Mouse (Mus musculus) hindbrain, embryonic 16.5 days (tissue): ENCODE results near the gene Mgll. TPM values are rescaled to one million over a fixed set of nuclear protein-coding genes. Genes with fewer than 3 reads are reported as not detected.
A peak's percentile ranks its signal among the peaks of the same experiment; 100 is the strongest.

ENCODE experiments used
- ATAC-seq: fragments of 200-750 bp; cut with Nextera tagmentation; 2 replicates; pipeline ENCODE4 v1.8.0; 2017; ENCODE audit warnings: moderate TSS enrichment, moderate library complexity
- H3K27ac ChIP-seq: fragments of 300-500 bp; sonication (generic); 2 replicates; pipeline ENCODE4 v1.5.1; 2014; ENCODE audit warnings: low read depth, mild to moderate bottlenecking, control low read depth, low read length, moderate library complexity
- H3K27me3 ChIP-seq: fragments of 300-500 bp; sonication (generic); replicated peaks from 2 replicates; pipeline ENCODE4 v1.6.1; 2014; ENCODE audit warnings: low read length; ENCODE audit not compliant: control insufficient read depth, insufficient read depth
- H3K36me3 ChIP-seq: fragments of 300-500 bp; sonication (generic); 2 replicates; pipeline ENCODE4 v1.6.1; 2014; ENCODE audit warnings: mild to moderate bottlenecking, low read length, moderate library complexity, mixed read lengths; ENCODE audit not compliant: control insufficient read depth, insufficient read depth
- H3K4me1 ChIP-seq: fragments of 300-500 bp; sonication (generic); 2 replicates; pipeline ENCODE4 v1.6.1; 2014; ENCODE audit warnings: low read depth, low read length; ENCODE audit not compliant: control insufficient read depth, insufficient read depth
- H3K4me2 ChIP-seq: fragments of 300-500 bp; sonication (generic); 2 replicates; pipeline ENCODE4 v1.6.1; 2014; ENCODE audit warnings: mild to moderate bottlenecking, low read length, control low read depth, moderate library complexity
- H3K4me3 ChIP-seq: fragments of 300-500 bp; sonication (generic); 2 replicates; pipeline ENCODE4 v1.5.1; 2014; ENCODE audit warnings: mild to moderate bottlenecking, low read length, control low read depth, moderate library complexity
- H3K9ac ChIP-seq: fragments of 300-500 bp; sonication (generic); 2 replicates; pipeline ENCODE4 v1.6.1; 2014; ENCODE audit warnings: low read depth, mild to moderate bottlenecking, control low read depth, low read length, moderate library complexity
- H3K9me3 ChIP-seq: fragments of 300-500 bp; sonication (generic); 2 replicates; pipeline ENCODE4 v1.6.1; 2014; ENCODE audit warnings: mild to moderate bottlenecking, low read length, moderate library complexity; ENCODE audit not compliant: control insufficient read depth
- WGBS: fragments of 180-500 bp; shearing (Covaris S2); extraction: QIAGEN DNeasy Blood & Tissue Kit; methylation state at CpG from one replicate; pipeline ENCODE4 v1.1.7; 2014; 5-methylcytosine and 5-hydroxymethylcytosine counted together
- polyA plus RNA-seq: library from polyadenylated mRNA; unstranded; fragments of >200 nt; fragmentation: Nextera tagmentation; extraction: Ambion mirVana; gene quantifications from 2 replicates; pipeline ENCODE4 v1.2.1, GENCODE M21; 2015

The Mgll gene
- polyA plus RNA-seq, 1 experiment from 2014 or later, result 96.8 TPM

DNA sequence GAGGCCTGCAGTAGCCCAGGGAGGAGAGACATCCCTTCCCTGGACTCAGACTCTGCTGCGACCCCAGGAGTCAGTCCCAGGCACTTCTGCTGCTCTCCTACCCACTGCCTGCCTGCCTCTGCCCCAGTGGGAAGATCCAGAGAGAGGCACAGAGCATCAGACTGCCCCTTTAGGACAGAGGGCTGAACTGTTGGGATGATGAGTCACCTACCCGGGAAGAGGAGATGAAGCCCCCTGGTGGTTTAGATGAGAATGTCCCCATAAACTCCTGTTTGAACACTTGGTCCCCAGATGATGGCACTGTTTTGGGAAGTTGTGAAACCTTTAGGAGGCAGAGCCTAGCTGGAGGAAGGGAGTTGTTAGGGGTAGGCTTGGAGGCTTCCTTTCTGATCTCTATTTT lies 136.7 kb downstream of the Mgll start:
- Histone ChIP-seq H3K4me1 (peaks cover 3% of the 10 kb centered on the region; the same call in 1 of the 2 replicates), H3K36me3 (peaks cover 65% of the 10 kb centered on the region), H3K4me2 (no peak overlapping the region), H3K27me3 (no peaks in the 10 kb centered on the region), H3K9ac (no peak overlapping the region), H3K4me3 (no peak overlapping the region), H3K9me3 (no peaks in the 10 kb centered on the region), H3K27ac (no peak overlapping the region)
- WGBS, result 11% methylated on average over 2 of the region's 2 CpGs
- no peak for ATAC-seq

DNA sequence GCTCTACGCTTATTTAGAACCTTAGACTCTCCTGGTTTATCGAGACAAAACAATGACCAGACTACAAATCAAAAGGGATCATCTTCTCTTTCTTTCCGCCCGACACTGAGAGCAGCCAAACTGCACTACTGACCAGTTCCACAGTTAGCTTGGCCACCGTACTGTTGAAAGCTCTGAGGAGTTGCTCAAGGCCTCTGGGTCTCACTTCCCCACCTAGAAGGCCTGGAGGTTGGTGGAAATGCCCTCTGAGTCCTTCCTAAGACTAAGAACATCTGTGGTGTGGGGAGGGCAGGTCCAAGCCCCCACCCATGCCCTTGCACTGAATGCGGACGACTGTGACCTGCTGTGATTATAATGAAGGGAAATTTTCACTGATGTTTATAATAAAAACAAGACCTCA lies 141.5 kb downstream of the Mgll start:
- ATAC-seq, result no peak
- no peak overlapping the region for H3K27ac ChIP-seq
- peaks cover 10% of the 10 kb centered on the region for H3K4me1 ChIP-seq
- H3K4me2 ChIP-seq, result no peak overlapping the region
- H3K4me3 ChIP-seq, result no peak overlapping the region
- WGBS, result 80% methylated on average over 7 of the region's 7 CpGs
- no peak overlapping the region for H3K9ac ChIP-seq
- no peaks in the 10 kb centered on the region for H3K9me3 ChIP-seq
- H3K36me3 ChIP-seq, result peaks cover 36% of the 10 kb centered on the region
- no peaks in the 10 kb centered on the region for H3K27me3 ChIP-seq

DNA sequence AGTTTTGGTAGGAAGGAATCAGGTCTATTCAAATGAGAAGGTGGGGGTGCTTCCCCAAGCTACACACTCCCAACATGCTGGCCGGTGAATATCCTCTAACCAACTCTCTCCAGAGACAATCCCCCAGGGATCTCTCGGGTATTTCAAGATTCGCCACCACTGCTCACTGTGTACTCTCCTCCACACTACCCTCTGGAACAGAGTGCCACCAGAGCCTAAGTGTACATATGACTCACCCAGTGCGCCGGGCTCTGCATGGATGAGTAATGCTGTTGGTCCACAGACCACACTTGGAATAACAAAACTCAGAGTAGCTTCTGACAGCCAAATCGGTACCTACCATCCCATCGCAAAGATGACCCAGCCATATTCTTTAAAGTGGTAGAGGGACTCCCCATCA lies 145.2 kb downstream of the Mgll start:
- no peaks in the 10 kb centered on the region for H3K27me3 ChIP-seq
- no peak overlapping the region for H3K27ac ChIP-seq
- 89% methylated on average over 7 of the region's 7 CpGs for WGBS
- H3K9ac ChIP-seq, result no peak overlapping the region
- H3K36me3 ChIP-seq, result peaks cover 9% of the 10 kb centered on the region
- peaks cover 33% of the 10 kb centered on the region for H3K4me1 ChIP-seq
- no peaks in the 10 kb centered on the region for H3K9me3 ChIP-seq
- H3K4me3 ChIP-seq, result no peak overlapping the region
- no peak for ATAC-seq
- H3K4me2 ChIP-seq, result no peak overlapping the region

DNA sequence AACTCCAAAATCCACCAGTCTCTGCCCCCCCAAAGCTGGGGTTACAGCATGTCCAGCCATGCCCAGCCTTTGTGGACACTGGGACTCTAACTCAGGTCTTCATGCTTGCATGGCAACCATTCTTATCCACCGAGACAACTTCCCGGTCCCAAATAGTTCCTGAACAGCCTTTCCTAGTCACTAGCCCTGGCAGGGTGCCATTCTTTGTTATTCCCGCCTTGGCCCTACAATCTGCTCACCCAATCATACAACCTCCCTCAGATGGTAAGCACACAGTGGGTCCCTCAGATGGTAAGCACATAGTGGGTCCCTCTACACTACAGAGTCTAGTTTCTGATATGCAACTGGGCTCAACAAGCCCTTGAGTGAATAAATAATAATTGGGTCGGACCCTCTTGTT lies 146.4 kb downstream of the Mgll start:
- no peaks in the 10 kb centered on the region for H3K36me3 ChIP-seq
- 27% methylated on average over 4 of the region's 4 CpGs for WGBS
- no peak overlapping the region for H3K4me3 ChIP-seq
- H3K27ac ChIP-seq, result peak overlapping the region; percentile 97; the same call in 1 of the 2 replicates
- peaks cover 36% of the 10 kb centered on the region for H3K4me1 ChIP-seq
- H3K4me2 ChIP-seq, result peak overlapping the region; percentile 90; the same call in 1 of the 2 replicates
- no peaks in the 10 kb centered on the region for H3K27me3 ChIP-seq
- no peak overlapping the region for H3K9ac ChIP-seq
- no peaks in the 10 kb centered on the region for H3K9me3 ChIP-seq
- ATAC-seq, result no peak

DNA sequence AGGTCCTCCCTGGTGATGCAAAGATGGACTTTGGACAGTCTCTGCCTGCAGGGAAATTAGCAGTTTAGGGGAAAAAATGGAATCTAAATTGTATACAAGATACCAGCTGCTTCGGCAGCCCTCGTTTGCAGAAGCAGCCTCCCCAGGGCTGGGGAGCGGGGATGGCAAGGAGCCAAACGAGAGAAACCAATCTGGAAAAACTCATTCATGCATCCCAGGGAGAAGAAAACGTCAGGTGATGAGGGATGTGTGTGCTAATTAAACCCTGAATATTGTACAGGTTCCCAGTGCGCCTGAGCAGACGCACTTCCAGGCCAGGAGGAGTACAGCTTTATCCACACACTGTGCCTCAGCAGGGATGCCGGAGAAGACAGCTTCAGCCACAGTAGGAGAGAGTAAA lies 147.3 kb downstream of the Mgll start:
- Histone ChIP-seq H3K27me3 (no peaks in the 10 kb centered on the region), H3K9ac (peak overlapping the region; percentile 31), H3K4me1 (peaks cover 36% of the 10 kb centered on the region), H3K4me3 (peak overlapping the region; percentile 6), H3K27ac (peak overlapping the region; percentile 97), H3K4me2 (peak overlapping the region; percentile 90), H3K36me3 (no peaks in the 10 kb centered on the region), H3K9me3 (no peaks in the 10 kb centered on the region)
- 20% methylated on average over 8 of the region's 8 CpGs for WGBS
- peak; percentile 25; the same call in 1 of the 2 replicates for ATAC-seq

DNA sequence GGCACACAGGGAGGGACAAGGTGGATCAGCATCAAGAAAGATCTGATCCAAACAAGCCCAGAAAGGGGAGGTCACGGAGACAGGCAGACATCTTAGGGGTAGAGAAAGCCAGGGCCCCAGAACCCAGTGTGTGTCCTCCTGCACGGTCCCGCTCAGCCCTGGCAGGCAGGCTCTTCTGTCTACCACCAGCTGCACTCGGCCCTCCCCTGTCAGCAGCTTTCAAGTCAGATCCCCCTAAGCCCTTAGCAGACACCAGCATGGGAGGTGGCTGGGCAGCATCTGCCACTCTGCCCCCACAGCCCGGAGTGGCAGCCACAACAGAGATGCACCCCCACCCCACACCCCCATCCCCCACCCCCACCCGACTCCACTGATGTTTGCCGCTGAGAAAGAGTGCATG lies 148.6 kb downstream of the Mgll start:
- WGBS, result 13% methylated on average over 7 of the region's 7 CpGs
- Histone ChIP-seq H3K27ac (peak overlapping the region; percentile 97), H3K4me2 (peak overlapping the region; percentile 90), H3K4me1 (peaks cover 36% of the 10 kb centered on the region), H3K36me3 (no peaks in the 10 kb centered on the region), H3K9ac (peak overlapping the region; percentile 90), H3K27me3 (no peaks in the 10 kb centered on the region), H3K9me3 (no peaks in the 10 kb centered on the region), H3K4me3 (peak overlapping the region; percentile 53)
- peak; percentile 41 for ATAC-seq

DNA sequence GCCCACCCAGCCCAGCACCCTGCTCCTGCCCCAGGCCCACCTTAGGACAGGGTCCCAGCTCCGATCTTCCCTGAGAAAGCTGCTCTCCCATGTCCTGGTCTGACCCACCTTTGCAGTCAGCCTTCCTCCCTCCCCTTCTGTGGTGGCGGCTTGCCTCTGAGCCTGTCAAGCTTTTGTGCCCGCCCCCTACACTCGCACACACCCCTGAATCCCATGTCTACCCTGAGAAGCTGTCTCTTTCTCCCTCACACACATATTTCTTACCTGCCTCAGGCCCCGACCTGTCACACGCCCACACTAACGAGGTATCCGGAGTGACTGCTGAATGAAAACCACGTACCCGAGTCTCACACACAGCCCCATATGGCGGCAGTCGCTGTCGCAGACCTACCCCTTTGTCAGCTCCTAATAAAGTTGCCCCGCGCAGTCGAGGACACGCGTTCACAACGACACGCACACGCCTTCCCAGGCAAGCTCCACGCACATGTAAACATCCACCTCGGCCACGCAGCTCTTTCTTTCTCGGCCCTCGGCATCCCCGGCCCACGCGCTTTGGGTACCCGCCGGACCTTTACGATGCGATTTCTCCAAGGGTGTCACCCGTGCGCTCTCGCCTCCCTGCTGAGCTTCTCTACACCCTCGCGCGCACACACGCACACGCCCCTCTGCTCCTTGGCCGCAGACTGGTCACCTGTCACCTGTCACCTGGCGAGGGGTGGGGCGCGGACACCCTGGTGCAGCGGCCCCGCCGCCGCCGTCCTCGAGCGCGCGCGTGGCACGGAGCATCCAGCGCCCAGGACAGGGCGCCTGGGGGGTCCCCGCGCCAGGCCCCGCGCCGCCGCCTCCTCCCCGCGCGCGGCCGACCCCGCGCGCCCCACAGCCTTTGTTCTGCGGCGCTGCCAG lies 150.0 kb downstream of the Mgll start:
- H3K36me3 ChIP-seq, result no peaks in the 10 kb centered on the region
- peak overlapping the region; percentile 97 for H3K27ac ChIP-seq
- peak overlapping the region; percentile 90 for H3K9ac ChIP-seq
- H3K4me3 ChIP-seq, result peak overlapping the region; percentile 53
- no peaks in the 10 kb centered on the region for H3K9me3 ChIP-seq
- H3K27me3 ChIP-seq, result no peaks in the 10 kb centered on the region
- peaks cover 36% of the 10 kb centered on the region for H3K4me1 ChIP-seq
- whole genome bisulfite sequencing, result 2% methylated on average over 65 of the region's 74 CpGs
- peak overlapping the region; percentile 90 for H3K4me2 ChIP-seq
- peak; percentile 69 for ATAC-seq

DNA sequence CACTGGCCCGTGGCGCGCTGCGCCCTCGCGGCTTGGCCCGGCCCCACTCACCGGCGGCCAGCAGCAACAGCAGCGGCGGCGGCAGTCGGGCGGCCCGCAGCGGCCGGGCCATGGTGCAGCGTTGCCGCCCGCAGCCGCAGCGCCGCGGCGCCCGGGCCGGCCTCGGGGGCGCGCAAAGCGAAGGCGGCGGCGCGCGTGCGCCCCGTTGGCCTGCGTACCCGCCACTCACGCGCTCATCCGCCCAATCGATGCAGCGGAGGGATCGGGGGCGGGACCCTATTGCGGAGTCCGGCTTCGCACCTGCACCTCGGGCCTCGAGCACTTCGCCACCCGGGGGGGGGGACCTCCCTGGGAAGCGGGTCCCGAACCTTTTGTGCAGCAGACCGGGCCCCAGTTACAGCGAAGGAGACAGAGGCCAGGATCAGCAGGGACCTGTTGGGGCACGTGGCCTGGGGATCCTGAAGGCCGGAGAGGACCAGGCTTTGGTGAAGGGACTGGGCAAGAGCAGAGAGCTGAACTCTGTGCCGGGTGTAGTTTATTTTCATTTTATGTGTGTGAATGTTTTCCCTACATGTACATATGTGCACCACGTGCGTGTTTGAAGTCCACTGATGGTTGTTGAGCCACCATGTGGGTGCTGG lies 150.8 kb downstream of the Mgll start, which contains the start of gene Podxl2:
Podxl2 (minus strand) TSS at position 177 of the 641 bp plus-strand sequence.
- Histone ChIP-seq H3K9ac (peak within 1 kb of the TSS; percentile 90), H3K27me3 (no peaks in the 10 kb centered on the region), H3K9me3 (no peaks in the 10 kb centered on the region), H3K4me3 (peak within 1 kb of the TSS; percentile 53), H3K4me1 (peaks cover 34% of the 10 kb centered on the region), H3K4me2 (peak within 1 kb of the TSS; percentile 90), H3K36me3 (no peaks in the 10 kb centered on the region), H3K27ac (peak within 1 kb of the TSS; percentile 97)
- WGBS, result 6% methylated on average over 39 of the region's 63 CpGs
- peak; percentile 77 for ATAC-seq
